Mouse (Mus musculus) intestine, postnatal 0 days (tissue): ENCODE results near the gene Arhgap17. TPM values are rescaled to one million over a fixed set of nuclear protein-coding genes. Genes with fewer than 3 reads are reported as not detected.

Experiments used
- ATAC-seq: fragments of 200-750 bp; cut with Nextera tagmentation; 2 replicates; pipeline ENCODE4 v1.8.0; 2017; ENCODE audit warnings: mild to moderate bottlenecking, moderate TSS enrichment, moderate library complexity
- H3K27ac ChIP-seq: fragments of 300-500 bp; sonication (generic); 2 replicates; pipeline ENCODE4 v1.5.1; 2014; ENCODE audit warnings: mild to moderate bottlenecking, low read depth, low read length, moderate library complexity
- H3K27me3 ChIP-seq: fragments of 300-500 bp; sonication (generic); replicated peaks from 2 replicates; pipeline ENCODE4 v1.6.1; 2014; ENCODE audit warnings: low read length, mixed read lengths; ENCODE audit not compliant: control insufficient read depth, insufficient read depth
- H3K36me3 ChIP-seq: fragments of 300-500 bp; sonication (generic); 2 replicates; pipeline ENCODE4 v1.6.1; 2014; ENCODE audit warnings: mild to moderate bottlenecking, moderate library complexity; ENCODE audit not compliant: control insufficient read depth, insufficient read depth
- H3K4me1 ChIP-seq: fragments of 300-500 bp; sonication (generic); replicated peaks from 2 replicates; pipeline ENCODE4 v1.6.1; 2014; ENCODE audit warnings: antibody characterized with exemption, low read length, mixed read lengths; ENCODE audit not compliant: control insufficient read depth, insufficient read depth
- H3K4me2 ChIP-seq: fragments of 300-500 bp; sonication (generic); replicated peaks from 2 replicates; pipeline ENCODE4 v1.6.1; 2014; ENCODE audit warnings: low read depth, mild to moderate bottlenecking, moderate library complexity
- H3K4me3 ChIP-seq: fragments of 300-500 bp; sonication (generic); 2 replicates; pipeline ENCODE4 v1.5.1; 2014; ENCODE audit warnings: low read depth, low read length
- H3K9ac ChIP-seq: fragments of 300-500 bp; sonication (generic); 2 replicates; pipeline ENCODE4 v1.6.1; 2014; ENCODE audit warnings: mild to moderate bottlenecking, low read depth, low read length
- H3K9me3 ChIP-seq: fragments of 300-500 bp; sonication (generic); 2 replicates; pipeline ENCODE4 v1.6.1; 2016; ENCODE audit warnings: mixed run types; ENCODE audit not compliant: control insufficient read depth
- CTCF ChIP-seq: sonication (generic); IDR thresholded peaks from 2 replicates; pipeline ENCODE4 v1.5.1; 2016; ENCODE audit warnings: low read depth, mild to moderate bottlenecking, control low read depth, antibody characterized with exemption, moderate library complexity
- WGBS: fragments of 180-500 bp; shearing (Covaris S2); extraction: QIAGEN DNeasy Blood & Tissue Kit; methylation state at CpG from one replicate; pipeline ENCODE4 v1.1.7; 2014; 5-methylcytosine and 5-hydroxymethylcytosine counted together
- polyA plus RNA-seq: library from polyadenylated mRNA; unstranded; fragments of >200 nt; fragmentation: Nextera tagmentation; extraction: Ambion mirVana; gene quantifications from 2 replicates; pipeline ENCODE4 v1.2.1, GENCODE M21; 2015

The Arhgap17 gene
- polyA plus RNA-seq, 1 experiment from 2014 or later = 18.0 TPM

DNA sequence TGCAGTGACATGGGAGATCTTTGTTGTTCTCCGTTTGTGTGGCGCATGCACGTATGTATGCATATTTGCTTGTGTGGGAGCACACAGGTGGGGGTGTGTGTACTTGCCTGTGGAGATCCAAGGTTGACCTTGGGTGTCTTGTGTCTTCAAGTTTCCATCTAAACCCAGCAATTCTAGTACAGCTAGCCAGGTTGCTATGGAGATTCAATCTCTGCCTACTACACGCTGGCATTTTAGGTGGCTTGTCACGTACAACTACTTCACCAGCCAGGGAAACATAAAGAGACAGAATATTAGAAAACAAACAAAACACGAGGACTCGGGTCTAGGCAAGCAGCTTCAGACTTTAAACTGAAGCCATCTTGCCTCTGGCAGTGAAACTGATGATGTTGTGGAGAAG is 116.3 kb downstream of the Arhgap17 start:
- no peaks in the 10 kb centered on the region for H3K9me3 ChIP-seq
- no peaks in the 10 kb centered on the region for H3K36me3 ChIP-seq
- TF ChIP-seq CTCF = no peak
- no peaks in the 10 kb centered on the region for H3K4me1 ChIP-seq
- WGBS = 83% methylated on average over 7 of the region's 7 CpGs
- ATAC-seq = no peak
- no peak overlapping the region for H3K27ac ChIP-seq
- no peak overlapping the region for H3K4me3 ChIP-seq
- H3K27me3 ChIP-seq = no peaks in the 10 kb centered on the region
- no peak overlapping the region for H3K9ac ChIP-seq
- H3K4me2 ChIP-seq = no peak overlapping the region

DNA sequence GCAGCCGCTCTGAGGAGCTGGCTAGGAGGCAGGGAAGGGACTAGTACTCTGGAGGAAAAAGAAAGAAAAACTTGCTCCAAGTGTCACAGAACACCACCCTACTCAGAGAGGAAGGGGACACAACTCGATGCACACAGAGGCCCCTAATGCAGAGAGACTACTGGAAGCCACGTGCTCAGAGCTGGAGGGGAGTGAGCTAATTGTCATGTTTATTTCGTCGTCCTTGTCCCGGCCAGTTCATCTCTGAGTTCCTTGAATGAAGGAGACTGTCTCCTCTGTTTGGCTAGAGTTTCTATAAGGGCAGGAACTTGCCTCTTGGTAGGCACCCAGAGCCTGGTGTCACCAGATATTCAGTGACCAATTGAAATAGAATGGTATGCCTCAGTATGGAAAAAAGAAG is 118.4 kb downstream of the Arhgap17 start:
- Histone ChIP-seq H3K4me1 (no peaks in the 10 kb centered on the region), H3K9ac (no peak overlapping the region), H3K4me3 (no peak overlapping the region), H3K27ac (no peak overlapping the region), H3K27me3 (no peaks in the 10 kb centered on the region), H3K36me3 (no peaks in the 10 kb centered on the region), H3K9me3 (no peaks in the 10 kb centered on the region), H3K4me2 (no peak overlapping the region)
- no peak for ATAC-seq
- TF ChIP-seq CTCF = no peak
- 63% methylated on average over 6 of the region's 6 CpGs for WGBS

DNA sequence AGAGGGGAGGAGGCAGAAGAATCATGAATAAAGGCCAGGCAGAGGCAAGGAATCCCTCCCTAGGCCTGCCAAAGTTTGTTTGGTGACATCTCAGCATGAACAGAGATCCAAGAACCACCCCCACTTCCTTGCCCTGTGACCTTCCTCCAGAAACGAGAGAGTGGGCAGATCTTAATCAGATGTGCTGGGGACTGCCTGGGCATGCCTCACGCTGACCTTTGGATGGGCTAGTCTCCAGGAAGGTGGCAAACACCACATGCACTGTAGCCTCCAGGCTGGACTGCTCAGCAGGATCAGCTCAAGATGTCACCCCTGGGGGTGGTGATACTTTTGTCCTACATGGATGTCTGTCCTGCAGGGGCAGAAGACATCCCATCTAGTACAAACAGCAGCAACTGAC is 121.5 kb downstream of the Arhgap17 start:
- TF ChIP-seq CTCF = no peak
- peak; percentile 45 for ATAC-seq
- H3K27ac ChIP-seq = no peak overlapping the region; the same call in 1 of the 2 replicates
- peaks cover 4% of the 10 kb centered on the region; the same call in 1 of the 2 replicates for H3K4me1 ChIP-seq
- H3K4me3 ChIP-seq = no peak overlapping the region
- 32% methylated on average over 2 of the region's 2 CpGs for WGBS
- no peak overlapping the region for H3K9ac ChIP-seq
- no peak overlapping the region for H3K4me2 ChIP-seq
- no peaks in the 10 kb centered on the region for H3K36me3 ChIP-seq
- no peaks in the 10 kb centered on the region for H3K27me3 ChIP-seq
- no peaks in the 10 kb centered on the region for H3K9me3 ChIP-seq

DNA sequence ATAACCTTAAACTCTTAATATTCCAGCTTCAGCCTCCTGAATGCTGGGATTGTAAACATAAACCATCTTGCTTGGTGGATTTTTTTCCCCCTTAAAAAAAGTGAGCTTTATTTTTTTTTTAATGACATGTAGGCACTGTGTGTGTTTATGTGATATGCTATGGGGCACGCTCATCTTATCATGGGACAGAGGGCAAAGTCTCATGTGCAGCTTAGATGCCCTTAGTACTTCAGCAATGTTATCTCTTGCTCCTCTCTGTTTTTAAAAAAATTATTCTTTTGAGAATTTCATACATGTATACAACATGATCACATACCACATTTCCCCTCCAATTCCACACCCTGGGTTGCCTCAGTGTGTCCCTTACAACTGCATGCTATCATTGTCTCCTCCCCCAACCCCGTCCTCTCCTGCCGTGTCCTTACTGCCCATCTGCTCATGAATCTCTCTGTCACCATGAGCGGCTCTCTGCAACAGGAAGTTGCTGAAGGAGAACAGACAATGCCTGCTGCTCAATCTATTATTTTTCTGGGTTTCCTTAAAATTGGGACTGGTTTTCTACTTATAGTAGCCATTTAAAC is 123.1 kb downstream of the Arhgap17 start:
- no peak overlapping the region for H3K9ac ChIP-seq
- H3K9me3 ChIP-seq = no peaks in the 10 kb centered on the region
- H3K4me1 ChIP-seq = peaks cover 4% of the 10 kb centered on the region; the same call in 1 of the 2 replicates
- H3K4me2 ChIP-seq = no peak overlapping the region
- H3K36me3 ChIP-seq = no peaks in the 10 kb centered on the region
- WGBS = 18% methylated on average over 4 of the region's 4 CpGs
- H3K4me3 ChIP-seq = no peak overlapping the region
- ATAC-seq = peak; percentile 66
- peak overlapping the region; percentile 57; the same call in 1 of the 2 replicates for H3K27ac ChIP-seq
- no peaks in the 10 kb centered on the region for H3K27me3 ChIP-seq
- no peak for TF ChIP-seq CTCF

DNA sequence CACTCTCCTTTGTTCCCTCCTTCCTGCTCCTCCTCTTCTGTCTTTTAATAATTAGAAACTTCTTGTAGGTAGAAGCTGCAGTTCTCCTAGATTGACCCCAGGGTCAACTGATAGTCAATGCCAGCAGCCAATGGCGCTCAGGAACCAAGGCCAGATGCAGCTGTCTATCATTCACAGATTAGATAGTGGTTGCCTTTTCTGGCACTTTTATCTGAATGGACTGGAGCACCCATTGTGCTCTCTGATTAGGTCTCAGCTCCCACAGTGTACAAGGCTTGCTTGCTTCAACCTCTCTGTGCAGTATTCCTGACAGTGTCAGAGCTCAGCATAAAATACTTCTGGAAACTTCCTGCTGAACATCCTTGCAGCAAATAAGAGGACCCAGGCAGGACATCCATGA is 124.9 kb downstream of the Arhgap17 start:
- no peaks in the 10 kb centered on the region for H3K27me3 ChIP-seq
- H3K9me3 ChIP-seq = no peaks in the 10 kb centered on the region
- H3K36me3 ChIP-seq = no peaks in the 10 kb centered on the region
- WGBS = 42% methylated on average over 1 of the region's 1 CpGs
- no peak overlapping the region for H3K27ac ChIP-seq
- no peak for TF ChIP-seq CTCF
- ATAC-seq = peak; percentile 35; the same call in 1 of the 2 replicates
- no peak overlapping the region for H3K4me3 ChIP-seq
- H3K4me1 ChIP-seq = peaks cover 4% of the 10 kb centered on the region; the same call in 1 of the 2 replicates
- H3K4me2 ChIP-seq = no peak overlapping the region
- H3K9ac ChIP-seq = no peak overlapping the region

DNA sequence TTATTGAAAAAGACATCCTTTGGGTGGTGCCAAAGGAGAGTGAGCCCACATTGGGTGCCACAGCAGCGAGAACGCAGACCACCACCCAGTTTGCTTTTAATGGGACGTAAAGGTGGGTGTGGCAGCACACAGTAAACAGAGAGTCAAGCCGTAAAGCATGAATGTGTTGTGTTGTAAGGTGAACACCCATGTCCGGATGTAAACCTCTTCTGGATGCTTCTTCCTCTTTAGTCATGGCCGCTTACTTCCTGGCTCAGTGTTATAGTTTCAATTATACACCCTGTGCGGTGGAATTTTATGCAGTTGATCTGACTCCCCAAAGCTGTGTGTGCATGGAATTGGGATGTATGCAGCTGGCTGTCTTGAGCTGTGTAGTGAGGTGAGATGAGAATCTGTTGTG is 127.5 kb downstream of the Arhgap17 start:
- Histone ChIP-seq H3K9ac (no peak overlapping the region), H3K4me3 (no peak overlapping the region), H3K27me3 (no peaks in the 10 kb centered on the region), H3K27ac (no peak overlapping the region), H3K9me3 (no peaks in the 10 kb centered on the region), H3K4me2 (no peak overlapping the region), H3K36me3 (no peaks in the 10 kb centered on the region; the same call in 1 of the 2 replicates), H3K4me1 (peaks cover 4% of the 10 kb centered on the region; the same call in 1 of the 2 replicates)
- no peak for ATAC-seq
- no peak for TF ChIP-seq CTCF
- WGBS = 66% methylated on average over 7 of the region's 7 CpGs
